Mouse (Mus musculus) retina, postnatal 7 days (tissue): ENCODE data around the gene Atad3a.

ENCODE experiments used
- DNase-seq: peaks from one replicate; pipeline ENCODE4 v3.0.0-alpha.2; 2012; ENCODE audit warnings: low read depth, low spot score

The Atad3a gene

GRCm38 (mm10) chr4:155694111-155694481, 66.8 kb downstream of the Atad3a start, which contains the start of gene Fndc10:
Fndc10 (plus strand) TSS chr4:155694342.
- no peak for DNase-seq

DNA sequence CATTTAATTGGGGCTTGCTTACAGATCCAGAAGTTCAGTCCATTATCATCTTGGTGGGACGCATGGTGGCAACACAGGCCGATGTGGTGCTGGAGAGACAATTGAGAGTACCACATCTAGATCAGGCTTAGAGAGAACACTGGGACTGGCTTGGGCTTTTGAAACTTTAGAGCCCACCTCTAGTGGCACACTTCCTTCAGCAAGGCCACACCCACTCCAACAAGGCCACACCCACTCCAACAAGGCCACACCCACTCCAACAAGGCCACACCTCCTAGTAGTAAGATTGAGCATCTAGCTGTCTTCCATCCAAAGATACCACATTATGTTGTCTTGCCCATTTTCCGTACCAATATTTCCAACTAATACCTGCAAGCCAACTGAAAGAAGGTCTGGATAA, 68.5 kb downstream of the Atad3a start:
- DNase-seq = no peak
